Mouse (Mus musculus) ES-Bruce4 (cell line): ENCODE measurements around the gene Emid1.

Experiments
- CTCF ChIP-seq: IDR thresholded peaks from one replicate; pipeline ENCODE4 v1.8.1; 2011; ENCODE audit warnings: low read depth, low read length
- POLR2A ChIP-seq: IDR thresholded peaks from one replicate; pipeline ENCODE4 v1.8.1; 2011; ENCODE audit warnings: low read length; ENCODE audit not compliant: insufficient read depth

- TF ChIP-seq CTCF, result no peak
- TF ChIP-seq POLR2A, result no peak
Observed at GRCm38 (mm10) chr11:5163421-5163820, 11.4 kb upstream of the Emid1 start.
